Mouse (Mus musculus) liver, postnatal 0 days (tissue): ENCODE data around the gene Dnah1. TPM values are rescaled to one million over a fixed set of nuclear protein-coding genes. Genes with fewer than 3 reads are reported as not detected.
A peak's percentile ranks its signal among the peaks of the same experiment; 100 is the strongest.

Experiments used
- ATAC-seq: fragments of 200-750 bp; cut with Nextera tagmentation; 2 replicates; pipeline ENCODE4 v1.8.0; 2017; ENCODE audit warnings: mild to moderate bottlenecking, moderate library complexity
- DNase-seq: peaks from one replicate; pipeline ENCODE4 v3.0.0-alpha.2; 2016
- H3K27ac ChIP-seq: fragments of 300-500 bp; sonication (generic); 2 replicates; pipeline ENCODE4 v1.5.1; 2014; ENCODE audit warnings: antibody characterized with exemption, moderate library complexity, mild to moderate bottlenecking, low read depth
- H3K27me3 ChIP-seq: fragments of 300-500 bp; sonication (generic); 2 replicates; pipeline ENCODE4 v1.6.1; 2014; ENCODE audit warnings: low read length, control low read depth, mixed read lengths; ENCODE audit not compliant: insufficient read depth
- H3K36me3 ChIP-seq: fragments of 300-500 bp; sonication (generic); replicated peaks from 2 replicates; pipeline ENCODE4 v1.6.1; 2014; ENCODE audit warnings: mild to moderate bottlenecking, control low read depth, low read length, moderate library complexity, mixed read lengths; ENCODE audit not compliant: insufficient read depth
- H3K4me1 ChIP-seq: fragments of 300-500 bp; sonication (generic); 2 replicates; pipeline ENCODE4 v1.6.1; 2014; ENCODE audit warnings: antibody characterized with exemption, mild to moderate bottlenecking, control low read depth; ENCODE audit not compliant: insufficient read depth
- H3K4me2 ChIP-seq: fragments of 300-500 bp; sonication (generic); 2 replicates; pipeline ENCODE4 v1.6.1; 2014; ENCODE audit warnings: low read depth, mild to moderate bottlenecking, low read length, moderate library complexity, mixed read lengths
- H3K4me3 ChIP-seq: fragments of 300-500 bp; sonication (generic); 2 replicates; pipeline ENCODE4 v1.5.1; 2014; ENCODE audit warnings: low read depth, low read length
- H3K9ac ChIP-seq: fragments of 300-500 bp; sonication (generic); replicated peaks from 2 replicates; pipeline ENCODE4 v1.6.1; 2014; ENCODE audit warnings: mild to moderate bottlenecking, moderate library complexity
- H3K9me3 ChIP-seq: fragments of 300-500 bp; sonication (generic); 2 replicates; pipeline ENCODE4 v1.6.1; 2016; ENCODE audit warnings: mild to moderate bottlenecking, control low read depth, low read length, mixed read lengths
- CTCF ChIP-seq: sonication (generic); IDR thresholded peaks from 2 replicates; pipeline ENCODE4 v1.5.1; 2016; ENCODE audit warnings: antibody characterized with exemption, low read depth
- EP300 ChIP-seq: IDR thresholded peaks from 2 replicates; pipeline ENCODE4 v1.6.1; 2016; ENCODE audit warnings: antibody characterized with exemption, low read depth, mild to moderate bottlenecking
- WGBS: fragments of 180-500 bp; shearing (Covaris S2); extraction: QIAGEN DNeasy Blood & Tissue Kit; methylation state at CpG from one replicate; pipeline ENCODE4 v1.1.7; 2014; ENCODE audit not compliant: insufficient replicate concordance; 5-methylcytosine and 5-hydroxymethylcytosine counted together
- polyA plus RNA-seq: library from polyadenylated mRNA; unstranded; fragments of >200 nt; fragmentation: Nextera tagmentation; extraction: Ambion mirVana; gene quantifications from 2 replicates; pipeline ENCODE4 v1.2.1, GENCODE M21; 2015

Dnah1 gene
- polyA plus RNA-seq, 1 experiment from 2014 or later, result 0.05 TPM

GRCm38 (mm10) chr14:31233996-31234591 is 89.6 kb downstream of the Dnah1 start:
- Histone ChIP-seq H3K36me3 (no peaks in the 10 kb centered on the region; the same call in 1 of the 2 replicates), H3K4me1 (peaks cover 20% of the 10 kb centered on the region), H3K4me3 (no peak overlapping the region), H3K9me3 (no peaks in the 10 kb centered on the region), H3K27me3 (no peaks in the 10 kb centered on the region), H3K27ac (no peak overlapping the region), H3K4me2 (no peak overlapping the region), H3K9ac (no peak overlapping the region)
- DNase-seq (peak; percentile 82), ATAC-seq (peak; percentile 61)
- TF ChIP-seq CTCF (peak; percentile 96), EP300 (no peak)
- 11% methylated on average over 11 of the region's 11 CpGs for WGBS

GRCm38 (mm10) chr14:31233070-31233995 is 90.4 kb downstream of the Dnah1 start:
- TF ChIP-seq CTCF, result no peak
- TF ChIP-seq EP300, result no peak
- no peak overlapping the region for H3K27ac ChIP-seq
- DNase-seq, result no peak
- no peaks in the 10 kb centered on the region; the same call in 1 of the 2 replicates for H3K36me3 ChIP-seq
- H3K27me3 ChIP-seq, result no peaks in the 10 kb centered on the region
- WGBS, result 56% methylated on average over 14 of the region's 14 CpGs
- no peak overlapping the region for H3K9ac ChIP-seq
- peak; percentile 73 for ATAC-seq
- no peak overlapping the region for H3K4me2 ChIP-seq
- peaks cover 24% of the 10 kb centered on the region for H3K4me1 ChIP-seq
- H3K9me3 ChIP-seq, result no peaks in the 10 kb centered on the region
- H3K4me3 ChIP-seq, result no peak overlapping the region

GRCm38 (mm10) chr14:31232404-31233069 is 91.2 kb downstream of the Dnah1 start:
- H3K36me3 ChIP-seq, result no peaks in the 10 kb centered on the region
- ATAC-seq (no peak), DNase-seq (no peak)
- no peaks in the 10 kb centered on the region for H3K27me3 ChIP-seq
- 65% methylated on average over 13 of the region's 13 CpGs for WGBS
- H3K4me3 ChIP-seq, result no peak overlapping the region
- no peak for TF ChIP-seq CTCF
- TF ChIP-seq EP300, result no peak
- peaks cover 27% of the 10 kb centered on the region for H3K4me1 ChIP-seq
- no peaks in the 10 kb centered on the region for H3K9me3 ChIP-seq
- no peak overlapping the region for H3K9ac ChIP-seq
- H3K27ac ChIP-seq, result no peak overlapping the region
- no peak overlapping the region for H3K4me2 ChIP-seq

- H3K27ac ChIP-seq, result no peak overlapping the region
- no peaks in the 10 kb centered on the region for H3K36me3 ChIP-seq
- no peak overlapping the region for H3K9ac ChIP-seq
- no peak overlapping the region for H3K4me2 ChIP-seq
- H3K4me3 ChIP-seq, result no peak overlapping the region
- ATAC-seq (no peak), DNase-seq (no peak)
- H3K4me1 ChIP-seq, result peaks cover 32% of the 10 kb centered on the region
- TF ChIP-seq CTCF, result no peak
- TF ChIP-seq EP300, result no peak
- no peaks in the 10 kb centered on the region for H3K27me3 ChIP-seq
- no peaks in the 10 kb centered on the region for H3K9me3 ChIP-seq
- 67% methylated on average over 8 of the region's 8 CpGs for WGBS
Measured at GRCm38 (mm10) chr14:31230442-31230841, 93.3 kb downstream of the Dnah1 start.

DNA sequence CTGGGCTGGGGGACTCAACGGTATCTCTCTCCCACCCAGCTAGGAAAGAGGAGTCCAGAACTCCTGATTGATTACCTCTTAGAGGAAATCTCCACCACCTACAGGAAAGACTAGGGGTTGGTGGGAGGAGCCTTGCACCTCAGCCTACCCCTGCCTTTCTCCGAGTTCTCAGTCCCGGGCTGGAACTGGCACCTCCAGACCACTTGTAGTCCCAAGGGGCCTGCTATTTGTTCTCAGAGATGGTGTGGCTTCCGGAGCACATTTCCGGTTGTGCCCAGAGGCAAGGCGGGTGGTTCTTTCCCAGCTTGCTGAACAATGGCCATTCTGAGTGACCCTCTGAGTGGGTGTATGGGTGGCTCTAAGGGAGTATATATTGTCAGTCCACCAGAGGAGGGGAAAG is 95.5 kb downstream of the Dnah1 start:
- DNase-seq (no peak), ATAC-seq (0 out of 2 replicates have a peak, but pooled peaks have one; percentile 20)
- no peak overlapping the region for H3K27ac ChIP-seq
- 21% methylated on average over 6 of the region's 6 CpGs for WGBS
- H3K4me3 ChIP-seq, result no peak overlapping the region
- peaks cover 25% of the 10 kb centered on the region for H3K4me1 ChIP-seq
- no peak overlapping the region for H3K4me2 ChIP-seq
- H3K27me3 ChIP-seq, result no peaks in the 10 kb centered on the region
- no peaks in the 10 kb centered on the region for H3K36me3 ChIP-seq
- H3K9ac ChIP-seq, result no peak overlapping the region
- TF ChIP-seq CTCF (no peak), EP300 (no peak)
- no peaks in the 10 kb centered on the region for H3K9me3 ChIP-seq

GRCm38 (mm10) chr14:31226978-31227377 is 96.7 kb downstream of the Dnah1 start:
- ATAC-seq, result peak; percentile 23; the same call in 1 of the 2 replicates
- Histone ChIP-seq H3K4me2 (no peak overlapping the region), H3K4me1 (peaks cover 17% of the 10 kb centered on the region), H3K27me3 (no peaks in the 10 kb centered on the region), H3K36me3 (no peaks in the 10 kb centered on the region), H3K9me3 (no peaks in the 10 kb centered on the region), H3K27ac (no peak overlapping the region), H3K4me3 (no peak overlapping the region), H3K9ac (no peak overlapping the region)
- TF ChIP-seq CTCF (no peak), EP300 (no peak)
- WGBS, result 51% methylated on average over 4 of the region's 4 CpGs
- no peak for DNase-seq
